8 mouse cellular contexts compared by ENCODE assay signal in genomic region chr9:50849249-50849648, GRCm38 (mm10). TPM values are rescaled to one million over a fixed set of nuclear protein-coding genes. Genes with fewer than 3 reads are reported as not detected.
DNase-seq lines count a peak whose midpoint lies in the region; ATAC-seq and TF ChIP-seq lines count a peak whose summit lies in the region.

No protein-coding gene starts in this region.

- no peaks in the 10 kb centered on the region for H3K36me3 ChIP-seq in embryonic facial prominence, embryonic 15.5 days
- peaks cover 2% of the 10 kb centered on the region for H3K36me3 ChIP-seq in kidney, embryonic 15.5 days
- no peaks in the 10 kb centered on the region; the same call in 1 of the 2 replicates for H3K36me3 ChIP-seq in limb, embryonic 14.5 days (ENCODE audit: control insufficient read depth, insufficient read depth, low read length)
- H3K36me3 ChIP-seq in stomach, embryonic 14.5 days (ENCODE audit: control insufficient read depth, insufficient read depth, low read length): peaks cover 3% of the 10 kb centered on the region; the same call in 1 of the 2 replicates

- no peak overlapping the region for H3K9ac ChIP-seq in embryonic facial prominence, embryonic 15.5 days
- H3K9ac ChIP-seq in kidney, embryonic 15.5 days: no peak overlapping the region
- no peak overlapping the region for H3K9ac ChIP-seq in limb, embryonic 14.5 days (ENCODE audit: low read depth, low read length, severe bottlenecking)
- H3K9ac ChIP-seq in stomach, embryonic 14.5 days (replicated peaks; ENCODE audit: low read depth, low read length): no peak overlapping the region

- no peaks in the 10 kb centered on the region for H3K9me3 ChIP-seq in embryonic facial prominence, embryonic 15.5 days (replicated peaks)
- H3K9me3 ChIP-seq in kidney, embryonic 15.5 days (replicated peaks): no peaks in the 10 kb centered on the region
- H3K9me3 ChIP-seq in limb, embryonic 14.5 days (ENCODE audit: control insufficient read depth, low read length): no peaks in the 10 kb centered on the region
- no peaks in the 10 kb centered on the region for H3K9me3 ChIP-seq in stomach, embryonic 14.5 days (ENCODE audit: control insufficient read depth, low read depth, low read length)

- H3K4me1 ChIP-seq in embryonic facial prominence, embryonic 15.5 days: peaks cover 21% of the 10 kb centered on the region
- H3K4me1 ChIP-seq in kidney, embryonic 15.5 days: peaks cover 65% of the 10 kb centered on the region
- H3K4me1 ChIP-seq in limb, embryonic 14.5 days (ENCODE audit: control insufficient read depth, insufficient read depth, low read length): peaks cover 10% of the 10 kb centered on the region
- peaks cover 30% of the 10 kb centered on the region for H3K4me1 ChIP-seq in stomach, embryonic 14.5 days (ENCODE audit: control insufficient read depth, insufficient read depth, low read length)

- peak; percentile 73; the same call in 1 of the 2 replicates for ATAC-seq in embryonic facial prominence, embryonic 15.5 days (ENCODE audit: insufficient number of reproducible peaks, low FRiP score, low TSS enrichment, low read depth)
- 0 out of 2 replicates have a peak, but pooled peaks have one; percentile 44 for ATAC-seq in kidney, embryonic 15.5 days (replicated peaks; ENCODE audit: low FRiP score)
- ATAC-seq in limb, embryonic 14.5 days (ENCODE audit: low FRiP score, low read depth): peak; percentile 69; the same call in 1 of the 2 replicates
- peak; percentile 79 for ATAC-seq in stomach, embryonic 14.5 days (ENCODE audit: insufficient number of reproducible peaks, insufficient read depth, low FRiP score, low read depth)

- no peaks in the 10 kb centered on the region for H3K27me3 ChIP-seq in embryonic facial prominence, embryonic 15.5 days
- H3K27me3 ChIP-seq in kidney, embryonic 15.5 days: no peaks in the 10 kb centered on the region
- no peaks in the 10 kb centered on the region for H3K27me3 ChIP-seq in limb, embryonic 14.5 days (ENCODE audit: control insufficient read depth, insufficient read depth, low read length)
- no peaks in the 10 kb centered on the region for H3K27me3 ChIP-seq in stomach, embryonic 14.5 days (ENCODE audit: control insufficient read depth, insufficient read depth, low read length)

- H3K4me2 ChIP-seq in embryonic facial prominence, embryonic 15.5 days (replicated peaks): no peak overlapping the region
- no peak overlapping the region for H3K4me2 ChIP-seq in kidney, embryonic 15.5 days
- no peak overlapping the region for H3K4me2 ChIP-seq in limb, embryonic 14.5 days (replicated peaks; ENCODE audit: low read depth, low read length, severe bottlenecking)
- H3K4me2 ChIP-seq in stomach, embryonic 14.5 days (replicated peaks; ENCODE audit: low read depth, low read length): peak overlapping the region; percentile 29

- peak; percentile 76 for DNase-seq in A20 (ENCODE audit: low read depth, low spot score)
- DNase-seq in adrenal gland, postnatal 4 days (ENCODE audit: low spot score in 2 of 2): peak; percentile 67 to 79
- peak; percentile 61 to 90 for DNase-seq in heart, adult 9 months (ENCODE audit: low spot score in 2 of 2)
- DNase-seq in limb, embryonic 14.5 days (ENCODE audit: low spot score): peak; percentile 94
- peak; percentile 89 for DNase-seq in naive thymus-derived CD4-positive, alpha-beta T cell, adult 2 months (ENCODE audit: low read depth)

- WGBS in embryonic facial prominence, embryonic 15.5 days: 22% methylated on average over 8 of the region's 8 CpGs
- 22% methylated on average over 8 of the region's 8 CpGs for WGBS in kidney, embryonic 15.5 days
- 20% methylated on average over 8 of the region's 8 CpGs for WGBS in limb, embryonic 14.5 days
- WGBS in stomach, embryonic 14.5 days: 22% methylated on average over 8 of the region's 8 CpGs

- no peak for TF ChIP-seq POLR2A in limb, embryonic 14.5 days (IDR thresholded peaks at IDR 0.05; ENCODE audit: borderline replicate concordance, extremely low read depth, insufficient read depth, insufficient read length)

- H3K27ac ChIP-seq in embryonic facial prominence, embryonic 15.5 days (replicated peaks): no peak overlapping the region
- 0 out of 2 replicates have a peak overlapping the region, but pooled peaks have one; percentile 51 for H3K27ac ChIP-seq in kidney, embryonic 15.5 days
- no peak overlapping the region for H3K27ac ChIP-seq in limb, embryonic 14.5 days (replicated peaks; ENCODE audit: low read depth, low read length)
- H3K27ac ChIP-seq in stomach, embryonic 14.5 days (ENCODE audit: low read length): peak overlapping the region; percentile 72; the same call in 1 of the 2 replicates

- no peak overlapping the region for H3K4me3 ChIP-seq in embryonic facial prominence, embryonic 15.5 days (replicated peaks)
- no peak overlapping the region for H3K4me3 ChIP-seq in kidney, embryonic 15.5 days (replicated peaks)
- no peak overlapping the region for H3K4me3 ChIP-seq in limb, embryonic 14.5 days (replicated peaks; ENCODE audit: low read length)
- H3K4me3 ChIP-seq in stomach, embryonic 14.5 days (ENCODE audit: low read depth, low read length): no peak overlapping the region

RNA-seq across cellular contexts. Expression of gene Ppp2r1b, which starts 4.1 kb away (rescaled TPM):
- 10 to 100 TPM; 35.8 to 35.9 TPM for total RNA-seq in adrenal gland, postnatal 4 days (2021)
- 54.3 and 58.9 TPM in 2 replicates for polyA plus RNA-seq in embryonic facial prominence, embryonic 15.5 days (2015; fragmentation: Nextera tagmentation; extraction: Ambion mirVana)
- polyA plus RNA-seq in kidney, embryonic 15.5 days (2015; fragmentation: Nextera tagmentation; extraction: Ambion mirVana): 74.8 and 75.6 TPM in 2 replicates
- 25.2 and 27.3 TPM in 2 replicates for polyA plus RNA-seq in limb, embryonic 14.5 days (2012; rRNA removed)
- 51.0 and 53.8 TPM in 2 replicates for polyA plus RNA-seq in limb, embryonic 14.5 days (2014; fragmentation: Nextera tagmentation; extraction: Ambion mirVana)
- 73.1 and 77.7 TPM in 2 replicates for polyA plus RNA-seq in stomach, embryonic 14.5 days (2014; fragmentation: Nextera tagmentation; extraction: Ambion mirVana)

Comparison
In these comparisons a context has a peak if more than half of its experiments do, and no peak if none do; other contexts are left out.
1. H3K27ac ChIP-seq: peak in kidney, embryonic 15.5 days (single experiment) and stomach, embryonic 14.5 days (single experiment); none in embryonic facial prominence, embryonic 15.5 days (single experiment) and limb, embryonic 14.5 days (single experiment).
2. Peak in every context shown above with its lines, with median percentiles within 50 percentile points of each other: DNase-seq and ATAC-seq.